Mouse (Mus musculus): ENCODE measurements around the gene Washc2.

Washc2 gene

GRCm38 (mm10) chr6:116264018-116264651 is 56.3 kb downstream of the Washc2 start, which contains the start of gene Zfand4:
Gene Zfand4 (plus strand): TSS chr6:116264222.
- peak; percentile 89 for DNase-seq (ENCODE audit: low spot score)

- no peak for DNase-seq (ENCODE audit: low spot score)
Observed at GRCm38 (mm10) chr6:116264836-116265235, 57.0 kb downstream of the Washc2 start.

GRCm38 (mm10) chr6:116265603-116266002 is 57.8 kb downstream of the Washc2 start:
- no peak for DNase-seq (ENCODE audit: low spot score)

GRCm38 (mm10) chr6:116266273-116267109 is 58.7 kb downstream of the Washc2 start:
- DNase-seq (ENCODE audit: low spot score) = no peak

GRCm38 (mm10) chr6:116267110-116267423 is 59.2 kb downstream of the Washc2 start:
- no peak for DNase-seq (ENCODE audit: low spot score)

- DNase-seq (ENCODE audit: low spot score) = no peak
Observed at GRCm38 (mm10) chr6:116275695-116276094, 67.9 kb downstream of the Washc2 start.

- no peak for DNase-seq (ENCODE audit: low spot score)
Observed at GRCm38 (mm10) chr6:116278679-116279317, 71.0 kb downstream of the Washc2 start.

- no peak for DNase-seq (ENCODE audit: low spot score)
Observed at GRCm38 (mm10) chr6:116281014-116281413, 73.2 kb downstream of the Washc2 start.

- DNase-seq (ENCODE audit: low spot score) = peak; percentile 54
Observed at GRCm38 (mm10) chr6:116282546-116282945, 74.7 kb downstream of the Washc2 start.

- no peak for DNase-seq (ENCODE audit: low spot score)
Observed at GRCm38 (mm10) chr6:116283280-116283679, 75.4 kb downstream of the Washc2 start.

GRCm38 (mm10) chr6:116286321-116286720 is 78.5 kb downstream of the Washc2 start:
- no peak for DNase-seq (ENCODE audit: low spot score)

GRCm38 (mm10) chr6:116286870-116287575 is 79.2 kb downstream of the Washc2 start:
- peak; percentile 86 for DNase-seq (ENCODE audit: low spot score)

- DNase-seq (ENCODE audit: low spot score) = no peak
Observed at GRCm38 (mm10) chr6:116311411-116311810, 103.6 kb downstream of the Washc2 start.
